Comparison of ENCODE assay signal across 7 mouse cellular contexts in the genomic region with DNA sequence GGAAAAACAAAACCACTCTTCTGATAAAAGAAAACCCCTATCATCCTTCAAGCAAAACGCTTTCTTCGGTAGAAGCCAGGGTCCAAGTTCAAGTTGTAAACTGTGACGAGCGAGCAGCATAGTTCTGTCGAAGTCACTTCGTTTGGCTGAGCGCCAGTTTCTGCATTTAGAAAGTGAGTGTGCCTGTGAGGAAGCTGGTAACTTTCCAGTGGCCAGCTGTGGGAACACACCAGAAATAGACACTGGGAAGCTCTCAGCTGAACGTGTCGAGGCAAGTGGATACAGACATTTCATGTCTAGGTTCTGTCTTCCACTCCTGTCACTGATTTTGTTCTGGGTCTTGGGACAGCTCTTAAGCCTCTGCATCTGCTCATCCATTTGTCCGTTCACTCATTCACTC. TPM values are rescaled to one million over a fixed set of nuclear protein-coding genes. Genes with fewer than 3 reads are reported as not detected.
DNase-seq lines count a peak whose midpoint lies in the region; ATAC-seq and TF ChIP-seq lines count a peak whose summit lies in the region.

No protein-coding gene starts in this region.

- no peak overlapping the region for H3K4me3 ChIP-seq in kidney, embryonic 15.5 days (replicated peaks)
- H3K4me3 ChIP-seq in liver, postnatal 0 days (ENCODE audit: low read depth, low read length): no peak overlapping the region
- H3K4me3 ChIP-seq in thymus, adult 2 months (ENCODE audit: control insufficient read depth, insufficient read depth, low read length): no peak overlapping the region

- H3K9ac ChIP-seq in kidney, embryonic 15.5 days: no peak overlapping the region
- no peak overlapping the region for H3K9ac ChIP-seq in liver, postnatal 0 days (replicated peaks)

- ATAC-seq in kidney, embryonic 15.5 days (replicated peaks; ENCODE audit: low FRiP score): peak; percentile 80; the same call in 1 of the 2 replicates
- ATAC-seq in liver, postnatal 0 days: peak; percentile 50

- no peaks in the 10 kb centered on the region for H3K9me3 ChIP-seq in kidney, embryonic 15.5 days (replicated peaks)
- no peaks in the 10 kb centered on the region for H3K9me3 ChIP-seq in liver, postnatal 0 days (ENCODE audit: low read length)

- peak overlapping the region; percentile 80 for H3K27ac ChIP-seq in kidney, embryonic 15.5 days
- H3K27ac ChIP-seq in liver, postnatal 0 days (ENCODE audit: low read depth): peak overlapping the region; percentile 44; the same call in 1 of the 2 replicates
- H3K27ac ChIP-seq in thymus, adult 2 months (ENCODE audit: control insufficient read depth, insufficient read depth, low read length): no peak overlapping the region

- no peak for TF ChIP-seq CTCF in liver, postnatal 0 days (IDR thresholded peaks at IDR 0.05; ENCODE audit: low read depth)
- TF ChIP-seq CTCF in thymus, adult 2 months (IDR thresholded peaks at IDR 0.05; ENCODE audit: borderline replicate concordance, control insufficient read depth, extremely low read depth, insufficient read depth, low read length, poor library complexity): no peak

- no peaks in the 10 kb centered on the region for H3K27me3 ChIP-seq in kidney, embryonic 15.5 days
- no peaks in the 10 kb centered on the region for H3K27me3 ChIP-seq in liver, postnatal 0 days (ENCODE audit: insufficient read depth, low read length)
- no peaks in the 10 kb centered on the region for H3K27me3 ChIP-seq in thymus, adult 2 months (ENCODE audit: control insufficient read depth, insufficient read depth, low read length)

- peaks cover 23% of the 10 kb centered on the region for H3K4me1 ChIP-seq in kidney, embryonic 15.5 days
- H3K4me1 ChIP-seq in liver, postnatal 0 days (ENCODE audit: insufficient read depth): peaks cover 10% of the 10 kb centered on the region
- H3K4me1 ChIP-seq in thymus, adult 2 months (replicated peaks; ENCODE audit: control insufficient read depth, insufficient read depth, low read length): no peaks in the 10 kb centered on the region; the same call in 1 of the 2 replicates

- no peaks in the 10 kb centered on the region for H3K36me3 ChIP-seq in kidney, embryonic 15.5 days
- no peaks in the 10 kb centered on the region for H3K36me3 ChIP-seq in liver, postnatal 0 days (replicated peaks; ENCODE audit: insufficient read depth, low read length)
- no peaks in the 10 kb centered on the region for H3K36me3 ChIP-seq in thymus, adult 2 months (ENCODE audit: control insufficient read depth, insufficient read depth, low read length)

- TF ChIP-seq POLR2A in thymus, adult 2 months (IDR thresholded peaks at IDR 0.05; ENCODE audit: control insufficient read depth, extremely low read depth, insufficient read depth, low read length, poor library complexity): no peak

- TF ChIP-seq EP300 in liver, postnatal 0 days (IDR thresholded peaks at IDR 0.05; ENCODE audit: low read depth): no peak

- H3K4me2 ChIP-seq in kidney, embryonic 15.5 days: 0 out of 2 replicates have a peak overlapping the region, but pooled peaks have one; percentile 25
- H3K4me2 ChIP-seq in liver, postnatal 0 days (ENCODE audit: low read depth, low read length): peak overlapping the region; percentile 2; the same call in 1 of the 2 replicates

- WGBS in kidney, embryonic 15.5 days: 28% methylated on average over 10 of the region's 10 CpGs
- WGBS in liver, postnatal 0 days (ENCODE audit: insufficient replicate concordance): 18% methylated on average over 10 of the region's 10 CpGs
- WGBS in thymus, adult 2 months: 19% methylated on average over 10 of the region's 10 CpGs

- peak; percentile 54 for DNase-seq in MN1 (ENCODE audit: low spot score)
- peak; percentile 82 for DNase-seq in adrenal gland, postnatal 25 days
- DNase-seq in heart, adult 11 months: peak; percentile 99
- peak; percentile 72 for DNase-seq in liver, postnatal 0 days
- DNase-seq in right cerebral cortex, postnatal 25 days: peak; percentile 67
- no peak for DNase-seq in thymus, adult 2 months

RNA-seq across cellular contexts. Expression of a gene that starts 15.2 kb away (rescaled TPM):
- total RNA-seq in adrenal gland, postnatal 25 days (2021): 70.9 and 74.0 TPM in 2 replicates
- 87.7 and 91.7 TPM in 2 replicates for polyA plus RNA-seq in kidney, embryonic 15.5 days (2015; fragmentation: Nextera tagmentation; extraction: Ambion mirVana)
- 36.4 and 36.8 TPM in 2 replicates for polyA plus RNA-seq in liver, postnatal 0 days (2015; fragmentation: Nextera tagmentation; extraction: Ambion mirVana)
- 31.7 and 43.0 TPM in 2 replicates for polyA plus RNA-seq in thymus, adult 2 months (2012; rRNA removed)

RNA-seq across cellular contexts. Expression of a gene that starts 24.3 kb away (rescaled TPM):
- total RNA-seq in adrenal gland, postnatal 25 days (2021): 3.3 and 7.6 TPM in 2 replicates
- polyA plus RNA-seq in kidney, embryonic 15.5 days (2015; fragmentation: Nextera tagmentation; extraction: Ambion mirVana): 0.36 and 1.0 TPM in 2 replicates
- 0.11 TPM in 2 replicates for polyA plus RNA-seq in liver, postnatal 0 days (2015; fragmentation: Nextera tagmentation; extraction: Ambion mirVana)
- 4.3 and 6.1 TPM in 2 replicates for polyA plus RNA-seq in thymus, adult 2 months (2012; rRNA removed)
